Mouse (Mus musculus): ENCODE results near the gene Spata7. TPM values are rescaled to one million over a fixed set of nuclear protein-coding genes. Genes with fewer than 3 reads are reported as not detected.
"Not testable (repeated sequence)": the region's sequence is repeated elsewhere in the genome, so short reads cannot be mapped to it uniquely, and the experiment has no call there.

The Spata7 gene
- polyA plus RNA-seq, 1 experiment from 2014 or later = 22.4 TPM

GRCm38 (mm10) chr12:98623266-98623665 is 4.7 kb upstream of the Spata7 start:
- H3K4me3 ChIP-seq; H3K27me3 ChIP-seq (ENCODE audit: poor library complexity, severe bottlenecking); H3K36me3 ChIP-seq (replicated peaks); H3K27ac ChIP-seq; H3K9me3 ChIP-seq; DNase-seq (ENCODE audit: extremely low spot score, low spot score): not testable (repeated sequence)
- H3K4me1 ChIP-seq = peaks cover 11% of the 10 kb centered on the region; the same call in 1 of the 2 replicates
- 89% methylated on average over 10 of the region's 10 CpGs for whole genome bisulfite sequencing

- 1% methylated on average over 16 of the region's 16 CpGs for WGBS
- Histone ChIP-seq H3K27me3 (ENCODE audit: poor library complexity, severe bottlenecking) (no peaks in the 10 kb centered on the region), H3K27ac (peak overlapping the region; percentile 90), H3K9me3 (peaks cover 5% of the 10 kb centered on the region; the same call in 1 of the 2 replicates), H3K36me3 (replicated peaks) (peaks cover 12% of the 10 kb centered on the region), H3K4me3 (peak overlapping the region; percentile 76), H3K4me1 (peaks cover 21% of the 10 kb centered on the region)
- DNase-seq (ENCODE audit: extremely low spot score, low spot score) = no peak
Observed at GRCm38 (mm10) chr12:98628260-98628970, 458 bp downstream of the Spata7 start.

GRCm38 (mm10) chr12:98644852-98645251 is 16.9 kb downstream of the Spata7 start:
- H3K27ac ChIP-seq = no peak overlapping the region
- DNase-seq (ENCODE audit: extremely low spot score, low spot score) = no peak
- H3K4me1 ChIP-seq = no peaks in the 10 kb centered on the region
- H3K27me3 ChIP-seq (ENCODE audit: poor library complexity, severe bottlenecking) = no peaks in the 10 kb centered on the region
- no peak overlapping the region for H3K4me3 ChIP-seq
- H3K9me3 ChIP-seq = no peaks in the 10 kb centered on the region
- H3K36me3 ChIP-seq (replicated peaks) = peaks cover 31% of the 10 kb centered on the region

DNA sequence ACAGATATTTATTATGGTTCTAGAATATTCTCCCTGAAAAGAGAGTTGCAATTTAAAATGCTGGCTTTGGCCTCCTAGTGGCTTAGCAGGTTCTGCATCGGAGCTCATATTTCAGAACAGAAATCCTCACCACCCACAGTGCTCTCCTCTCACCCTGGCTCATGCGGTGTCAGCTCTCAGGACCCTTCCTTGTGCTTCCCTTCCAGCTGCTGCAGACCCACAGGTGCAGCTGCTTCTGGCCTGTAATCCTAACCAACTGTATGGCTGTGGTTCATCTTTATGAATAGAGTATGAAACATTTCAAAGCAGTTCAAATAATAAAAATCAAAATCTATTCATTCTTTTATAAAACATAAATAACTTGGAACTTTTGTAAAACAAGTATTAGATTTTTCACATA is 28.9 kb downstream of the Spata7 start:
- peaks cover 54% of the 10 kb centered on the region for H3K36me3 ChIP-seq (replicated peaks)
- WGBS = 74% methylated on average over 2 of the region's 2 CpGs
- H3K27ac ChIP-seq = no peak overlapping the region
- no peak overlapping the region for H3K4me3 ChIP-seq
- no peaks in the 10 kb centered on the region for H3K4me1 ChIP-seq
- no peak for DNase-seq (ENCODE audit: extremely low spot score, low spot score)
- no peaks in the 10 kb centered on the region for H3K9me3 ChIP-seq
- H3K27me3 ChIP-seq (ENCODE audit: poor library complexity, severe bottlenecking) = no peaks in the 10 kb centered on the region

GRCm38 (mm10) chr12:98662617-98663016 is 34.7 kb downstream of the Spata7 start:
- Histone ChIP-seq H3K4me1 (no peaks in the 10 kb centered on the region), H3K27ac (no peak overlapping the region), H3K4me3 (no peak overlapping the region), H3K27me3 (ENCODE audit: poor library complexity, severe bottlenecking) (no peaks in the 10 kb centered on the region), H3K36me3 (replicated peaks) (peaks cover 42% of the 10 kb centered on the region), H3K9me3 (no peaks in the 10 kb centered on the region)
- no peak for DNase-seq (ENCODE audit: extremely low spot score, low spot score)
- 93% methylated on average over 7 of the region's 7 CpGs for WGBS

- no peak for DNase-seq (ENCODE audit: extremely low spot score, low spot score)
- H3K36me3 ChIP-seq (replicated peaks) = peaks cover 22% of the 10 kb centered on the region
- H3K4me3 ChIP-seq = no peak overlapping the region
- no peaks in the 10 kb centered on the region for H3K9me3 ChIP-seq
- no peaks in the 10 kb centered on the region for H3K4me1 ChIP-seq
- H3K27ac ChIP-seq = no peak overlapping the region
- H3K27me3 ChIP-seq (ENCODE audit: poor library complexity, severe bottlenecking) = no peaks in the 10 kb centered on the region
- 91% methylated on average over 10 of the region's 10 CpGs for WGBS
Observed at GRCm38 (mm10) chr12:98668132-98668814, 40.3 kb downstream of the Spata7 start.

- 94% methylated on average over 10 of the region's 10 CpGs for WGBS
Observed at GRCm38 (mm10) chr12:98669086-98669485, 41.1 kb downstream of the Spata7 start.

GRCm38 (mm10) chr12:98669864-98670263 is 41.9 kb downstream of the Spata7 start:
- H3K36me3 ChIP-seq (replicated peaks) = peaks cover 23% of the 10 kb centered on the region
- no peaks in the 10 kb centered on the region for H3K27me3 ChIP-seq (ENCODE audit: poor library complexity, severe bottlenecking)
- H3K4me1 ChIP-seq = 0 out of 2 replicates have a peak, but pooled peaks cover 3% of the 10 kb centered on the region
- WGBS = 90% methylated on average over 5 of the region's 5 CpGs
- H3K9me3 ChIP-seq = no peaks in the 10 kb centered on the region
- no peak overlapping the region for H3K27ac ChIP-seq
- no peak overlapping the region for H3K4me3 ChIP-seq
- no peak for DNase-seq (ENCODE audit: extremely low spot score, low spot score)

More at GRCm38 (mm10) chr12:98669086-98669485, 41.1 kb downstream of the Spata7 start:
- Histone ChIP-seq H3K4me1 (no peaks in the 10 kb centered on the region), H3K27ac (no peak overlapping the region), H3K4me3 (no peak overlapping the region), H3K9me3 (no peaks in the 10 kb centered on the region), H3K27me3 (ENCODE audit: poor library complexity, severe bottlenecking) (no peaks in the 10 kb centered on the region), H3K36me3 (replicated peaks) (peaks cover 25% of the 10 kb centered on the region)
- no peak for DNase-seq (ENCODE audit: extremely low spot score, low spot score)

- 87% methylated on average over 4 of the region's 4 CpGs for WGBS
- no peak overlapping the region for H3K4me3 ChIP-seq
- H3K9me3 ChIP-seq = no peaks in the 10 kb centered on the region
- peaks cover 25% of the 10 kb centered on the region for H3K36me3 ChIP-seq (replicated peaks)
- no peak for DNase-seq (ENCODE audit: extremely low spot score, low spot score)
- H3K27me3 ChIP-seq (ENCODE audit: poor library complexity, severe bottlenecking) = no peaks in the 10 kb centered on the region
- H3K4me1 ChIP-seq = 0 out of 2 replicates have a peak, but pooled peaks cover 3% of the 10 kb centered on the region
- no peak overlapping the region for H3K27ac ChIP-seq
Observed at GRCm38 (mm10) chr12:98670429-98670828, 42.5 kb downstream of the Spata7 start.

DNA sequence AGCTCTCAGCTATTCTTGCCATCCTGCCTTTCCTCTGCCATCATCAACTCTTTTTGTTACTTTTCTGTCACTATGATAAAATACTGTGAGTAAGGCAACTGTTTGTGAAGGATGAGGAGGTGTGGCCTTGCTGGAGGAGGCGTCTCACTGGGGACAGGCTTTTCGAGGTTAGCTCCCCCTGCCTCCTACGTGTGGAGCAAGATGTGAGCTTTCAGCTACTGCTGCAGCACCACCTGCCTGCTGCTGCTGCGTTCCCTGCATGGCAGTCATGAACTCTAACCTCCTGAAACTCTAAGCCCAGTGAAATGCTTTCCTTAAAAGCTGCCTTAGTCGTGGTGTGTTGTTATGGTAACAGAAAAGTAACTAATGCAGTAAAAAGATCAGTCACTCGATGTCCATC is 45.9 kb downstream of the Spata7 start:
- 60% methylated on average over 6 of the region's 6 CpGs for WGBS
- Histone ChIP-seq H3K27me3 (ENCODE audit: poor library complexity, severe bottlenecking) (no peaks in the 10 kb centered on the region), H3K27ac (no peak overlapping the region), H3K4me1 (0 out of 2 replicates have a peak, but pooled peaks cover 3% of the 10 kb centered on the region), H3K36me3 (replicated peaks) (peaks cover 44% of the 10 kb centered on the region), H3K4me3 (no peak overlapping the region), H3K9me3 (no peaks in the 10 kb centered on the region)
- no peak for DNase-seq (ENCODE audit: extremely low spot score, low spot score)

GRCm38 (mm10) chr12:98674627-98675143 is 46.7 kb downstream of the Spata7 start:
- Histone ChIP-seq H3K4me1 (0 out of 2 replicates have a peak, but pooled peaks cover 3% of the 10 kb centered on the region), H3K4me3 (peak overlapping the region; percentile 40), H3K36me3 (replicated peaks) (peaks cover 44% of the 10 kb centered on the region), H3K27me3 (ENCODE audit: poor library complexity, severe bottlenecking) (no peaks in the 10 kb centered on the region), H3K27ac (peak overlapping the region; percentile 75), H3K9me3 (no peaks in the 10 kb centered on the region)
- WGBS = 9% methylated on average over 9 of the region's 9 CpGs
- peak; percentile 70 for DNase-seq (ENCODE audit: extremely low spot score, low spot score)

DNA sequence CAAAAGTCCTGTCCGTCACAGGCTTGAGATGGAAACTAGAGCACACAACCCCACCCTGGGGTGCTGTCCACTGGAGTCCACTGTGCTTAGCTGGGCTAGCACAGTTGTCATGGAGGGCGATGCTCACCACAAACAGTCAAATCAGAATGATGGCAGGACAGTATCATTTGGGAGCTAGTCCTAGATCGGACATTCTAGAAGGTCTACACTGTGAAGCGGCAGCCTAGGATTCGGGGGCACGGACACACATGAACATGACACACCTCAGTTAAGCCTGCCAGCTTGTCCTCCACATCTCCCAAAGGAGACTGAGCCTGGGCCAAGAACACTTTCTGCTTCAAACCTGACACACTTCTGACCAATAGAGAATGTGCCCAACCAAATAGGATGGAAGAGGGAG is 48.9 kb downstream of the Spata7 start:
- H3K27me3 ChIP-seq (ENCODE audit: poor library complexity, severe bottlenecking) = no peaks in the 10 kb centered on the region
- no peak for DNase-seq (ENCODE audit: extremely low spot score, low spot score)
- 96% methylated on average over 6 of the region's 6 CpGs for WGBS

GRCm38 (mm10) chr12:98677336-98677735 is 49.4 kb downstream of the Spata7 start:
- H3K4me1 ChIP-seq = 0 out of 2 replicates have a peak, but pooled peaks cover 3% of the 10 kb centered on the region
- H3K9me3 ChIP-seq = no peaks in the 10 kb centered on the region
- H3K36me3 ChIP-seq (replicated peaks) = peaks cover 60% of the 10 kb centered on the region
- H3K27me3 ChIP-seq (ENCODE audit: poor library complexity, severe bottlenecking) = no peaks in the 10 kb centered on the region
- no peak overlapping the region for H3K4me3 ChIP-seq
- WGBS = 65% methylated on average over 14 of the region's 14 CpGs
- H3K27ac ChIP-seq = no peak overlapping the region
- no peak for DNase-seq (ENCODE audit: extremely low spot score, low spot score)

More for the DNA sequence above, 48.9 kb downstream of the Spata7 start:
- H3K27ac ChIP-seq = no peak overlapping the region
- peaks cover 55% of the 10 kb centered on the region for H3K36me3 ChIP-seq (replicated peaks)
- H3K4me1 ChIP-seq = 0 out of 2 replicates have a peak, but pooled peaks cover 3% of the 10 kb centered on the region
- H3K9me3 ChIP-seq = no peaks in the 10 kb centered on the region
- H3K4me3 ChIP-seq = no peak overlapping the region

Data from forebrain, embryonic 10.5 days (tissue).